Mouse (Mus musculus) spleen, postnatal 4 days (tissue): ENCODE results near the gene Fars2.
A peak's percentile ranks its signal among the peaks of the same experiment; 100 is the strongest.

Experiments
- DNase-seq, 2 experiments: peaks; one replicate each; pipeline ENCODE4 v3.0.0; 2022; ENCODE audit warnings: low spot score in 2 of 2

The Fars2 gene

GRCm38 (mm10) chr13:36216005-36216404, 98.8 kb downstream of the Fars2 start:
- no peak for DNase-seq

DNA sequence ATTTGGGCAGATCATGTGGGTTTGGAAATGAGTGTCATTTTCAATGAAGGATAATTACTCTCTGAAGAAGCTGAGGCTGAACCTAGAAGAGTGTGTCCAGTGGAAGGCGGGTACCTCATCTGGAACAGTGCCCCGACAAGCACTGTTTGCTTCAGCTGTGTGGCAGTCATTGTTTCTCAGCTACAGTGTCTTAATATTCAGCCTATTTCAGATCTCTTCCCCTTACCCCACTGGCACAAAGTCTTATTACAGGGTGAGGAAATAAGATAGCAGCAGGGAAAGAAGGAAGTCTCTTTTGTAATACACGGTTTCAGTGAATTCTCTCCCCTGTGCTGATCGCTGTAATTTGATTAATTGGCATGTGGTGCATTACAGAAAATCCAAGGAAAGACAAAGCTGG, 101.1 kb downstream of the Fars2 start:
- DNase-seq, result peak in 1 of 2 experiments; percentile 34

- peak in 1 of 2 experiments; percentile 46 for DNase-seq
These were observed 102.3 kb downstream of the Fars2 start for GRCm38 (mm10) chr13:36219506-36219905.

- DNase-seq, result no peak
These were observed 104.7 kb downstream of the Fars2 start for GRCm38 (mm10) chr13:36221897-36222296.

- DNase-seq, result peak in 1 of 2 experiments; percentile 33
These were observed 105.5 kb downstream of the Fars2 start for GRCm38 (mm10) chr13:36222721-36223120.

DNA sequence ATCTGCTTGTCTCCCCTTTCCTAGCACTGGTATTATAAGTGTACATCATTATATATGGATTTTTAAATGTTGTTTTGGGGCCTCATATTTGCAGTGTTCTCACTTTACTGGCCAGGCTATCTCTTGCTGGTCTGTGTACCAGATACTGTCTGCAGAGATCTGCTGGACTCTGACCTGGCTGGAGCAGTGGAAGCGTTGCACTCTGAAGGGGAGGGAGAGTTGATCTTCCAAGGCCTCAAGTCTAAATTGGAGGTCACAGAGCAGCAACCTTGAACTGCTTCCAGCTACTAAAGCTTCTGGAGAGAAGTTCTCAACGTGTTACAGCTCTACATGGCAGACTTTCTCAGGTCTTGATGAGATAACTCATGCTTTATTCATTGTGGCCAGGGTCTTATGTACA, 107.2 kb downstream of the Fars2 start:
- DNase-seq, result peak in 1 of 2 experiments; percentile 35

GRCm38 (mm10) chr13:36242261-36242660, 125.0 kb downstream of the Fars2 start:
- no peak for DNase-seq

- no peak for DNase-seq
These were observed 136.7 kb downstream of the Fars2 start for GRCm38 (mm10) chr13:36253936-36254335.

DNA sequence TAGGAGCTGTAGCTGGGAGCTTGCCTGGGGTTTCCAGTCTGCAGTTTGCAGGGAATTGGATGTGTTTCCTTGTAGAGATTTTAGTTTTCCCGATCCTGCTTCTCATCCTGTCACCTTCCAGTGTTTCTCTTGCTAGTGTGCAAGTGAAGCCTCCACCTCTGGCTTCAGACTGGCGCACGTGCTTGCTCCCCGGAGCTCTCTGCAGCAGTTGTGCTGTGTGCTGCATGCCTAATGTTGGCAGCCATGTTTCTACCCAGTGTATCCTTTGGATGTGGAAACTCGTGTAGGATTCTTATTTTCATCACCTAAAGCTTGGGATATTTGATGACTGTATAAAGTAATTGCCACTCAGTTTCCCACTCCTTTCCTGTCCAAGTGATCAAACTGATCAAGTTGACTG, 140.0 kb downstream of the Fars2 start:
- no peak for DNase-seq

GRCm38 (mm10) chr13:36259754-36260153, 142.5 kb downstream of the Fars2 start:
- no peak for DNase-seq

GRCm38 (mm10) chr13:36261299-36261698, 144.1 kb downstream of the Fars2 start:
- DNase-seq, result no peak

DNA sequence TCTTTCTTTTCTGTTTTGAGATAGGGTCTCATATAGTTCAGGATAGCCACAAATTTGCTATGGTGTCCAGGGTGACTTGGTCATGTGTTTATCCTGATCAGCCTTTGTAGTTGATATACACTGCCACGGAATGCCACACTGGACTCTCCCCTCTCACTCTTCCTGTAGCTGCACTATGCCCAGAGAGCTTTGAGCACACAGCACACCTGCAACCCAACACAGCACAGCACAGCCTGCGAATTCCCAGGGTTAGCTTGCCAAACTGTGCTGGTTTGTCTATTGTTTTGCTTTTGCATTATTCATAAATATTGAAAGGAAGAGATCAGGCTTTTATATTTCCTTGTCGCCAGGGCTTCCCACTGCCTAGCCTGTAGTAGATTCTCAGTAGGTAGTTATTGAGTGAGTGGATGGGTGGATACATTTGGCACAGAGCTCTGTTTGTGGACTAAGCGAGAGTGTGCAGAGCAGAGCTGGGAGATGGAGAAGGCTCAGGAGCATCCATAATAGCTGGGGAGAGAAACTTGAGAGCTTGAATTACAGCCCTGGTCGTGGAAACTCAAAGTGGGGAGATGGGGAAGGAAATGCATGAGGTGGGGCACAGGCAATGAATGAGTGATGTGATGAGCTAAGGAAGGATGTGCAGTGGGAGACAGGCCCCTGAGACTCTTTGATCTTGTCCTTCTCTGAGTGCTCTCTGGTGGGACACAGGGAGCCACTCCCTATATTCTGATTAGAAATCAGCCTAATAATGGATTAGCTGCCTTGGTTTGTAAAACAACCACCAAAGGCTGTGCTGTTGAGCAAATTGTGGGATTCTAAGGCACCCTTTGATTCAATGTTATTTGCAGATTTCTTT, 146.3 kb downstream of the Fars2 start:
- DNase-seq, result no peak

DNA sequence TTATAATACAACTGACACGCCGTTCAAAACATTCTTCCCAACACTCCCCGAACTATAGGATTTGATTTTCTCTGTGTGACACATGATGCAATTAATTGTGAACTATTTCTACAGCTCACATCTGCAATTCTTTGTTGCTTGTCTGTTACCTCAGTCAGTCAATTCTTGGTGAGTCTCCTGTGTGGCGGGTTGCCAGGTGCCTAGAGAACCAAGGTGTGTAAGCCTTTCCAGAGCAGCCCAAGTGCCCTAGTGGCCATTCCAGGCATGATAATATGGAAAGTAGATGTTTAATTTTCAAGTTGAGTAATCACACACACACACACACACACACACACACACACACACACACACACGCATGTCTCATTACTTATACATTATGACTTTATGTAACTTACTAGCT, 147.2 kb downstream of the Fars2 start:
- DNase-seq, result no peak

DNA sequence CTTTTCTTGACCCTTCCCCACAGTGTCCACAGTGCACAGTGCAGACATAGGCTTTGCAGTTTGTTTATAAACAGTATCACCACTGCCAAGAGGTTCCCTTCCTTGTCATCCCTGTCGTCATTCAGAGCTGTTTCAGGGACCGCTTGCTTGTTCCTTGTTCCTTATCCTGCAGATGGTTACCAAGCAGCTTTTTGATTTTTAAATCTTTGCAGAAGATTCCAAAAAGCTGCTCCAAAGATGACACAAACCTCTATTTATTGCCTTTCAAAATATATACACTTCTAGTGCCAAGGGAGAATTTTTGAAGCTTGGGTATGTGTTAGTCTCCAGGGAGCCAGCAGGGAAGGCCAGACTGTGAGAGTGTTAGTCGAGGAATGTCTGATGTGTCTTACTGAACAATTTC, 148.1 kb downstream of the Fars2 start:
- DNase-seq, result no peak

- DNase-seq, result no peak
These were observed 150.2 kb downstream of the Fars2 start for GRCm38 (mm10) chr13:36267399-36267798.

- no peak for DNase-seq
These were observed 153.7 kb downstream of the Fars2 start for GRCm38 (mm10) chr13:36270867-36271266.

- DNase-seq, result no peak
These were observed 156.3 kb downstream of the Fars2 start for GRCm38 (mm10) chr13:36273497-36273896.

- no peak for DNase-seq
These were observed 159.0 kb downstream of the Fars2 start for GRCm38 (mm10) chr13:36276194-36276593.

GRCm38 (mm10) chr13:36282018-36282417, 164.8 kb downstream of the Fars2 start:
- peak; percentile 38 to 78 for DNase-seq

GRCm38 (mm10) chr13:36282785-36283544, 165.8 kb downstream of the Fars2 start:
- DNase-seq, result no peak

GRCm38 (mm10) chr13:36283545-36284067, 166.4 kb downstream of the Fars2 start:
- DNase-seq, result no peak

GRCm38 (mm10) chr13:36284097-36284496, 166.9 kb downstream of the Fars2 start:
- no peak for DNase-seq

DNA sequence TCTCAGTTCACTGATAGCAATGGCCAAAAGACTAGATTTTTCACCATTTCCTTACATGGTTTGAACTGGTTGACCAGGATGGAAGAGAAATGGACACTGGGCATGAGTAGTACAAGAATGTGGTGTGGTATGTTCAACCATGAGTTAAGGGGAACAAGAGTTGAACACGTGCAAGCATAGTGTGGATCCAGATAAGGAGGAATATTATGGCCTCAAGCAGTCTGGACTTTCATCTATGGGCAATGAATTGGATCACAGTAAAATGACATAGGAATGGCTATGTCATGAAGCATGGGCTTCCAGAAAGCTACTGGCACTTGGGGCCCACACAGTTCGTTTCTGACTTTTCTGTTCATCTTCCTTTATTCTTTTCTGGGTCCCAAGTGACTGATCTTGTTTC, 168.0 kb downstream of the Fars2 start:
- no peak for DNase-seq
